Mouse (Mus musculus): ENCODE results near the gene Ehd4. TPM values are rescaled to one million over a fixed set of nuclear protein-coding genes. Genes with fewer than 3 reads are reported as not detected.

Gene Ehd4
- total and polyA plus RNA-seq, 3 experiments, result 15.8 to 35.5 TPM; not detected in 1

DNA sequence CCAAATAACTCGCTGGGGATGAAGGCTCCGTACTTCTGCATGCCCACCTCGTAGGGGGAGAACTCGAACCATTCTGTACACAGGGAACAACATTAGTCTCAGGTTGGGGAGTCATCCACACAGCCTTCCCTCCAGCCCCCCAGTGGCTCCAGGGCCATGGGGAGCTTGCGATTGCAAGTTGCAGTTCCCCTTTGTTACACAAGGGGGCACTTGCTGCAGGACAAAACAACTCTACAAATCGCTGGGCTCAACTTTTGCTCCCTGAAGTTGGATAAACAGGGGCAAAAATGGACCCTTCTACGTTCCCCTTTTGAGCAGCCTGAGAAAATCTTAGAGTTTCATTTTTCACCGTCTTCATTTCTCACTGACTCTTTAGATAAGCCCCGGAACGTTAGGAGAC lies 19.3 kb upstream of the Ehd4 start:
- Histone ChIP-seq H3K9me3 (replicated peaks; ENCODE audit: insufficient read depth, low read length) (no peaks in the 10 kb centered on the region), H3K4me3 (ENCODE audit: control insufficient read depth in 1 of 2, insufficient read depth in 1 of 2, low read depth in 2 of 2, low read length in 2 of 2) (no peak overlapping the region)
- DNase-seq (ENCODE audit: low read depth, low spot score), result peak; percentile 75

DNA sequence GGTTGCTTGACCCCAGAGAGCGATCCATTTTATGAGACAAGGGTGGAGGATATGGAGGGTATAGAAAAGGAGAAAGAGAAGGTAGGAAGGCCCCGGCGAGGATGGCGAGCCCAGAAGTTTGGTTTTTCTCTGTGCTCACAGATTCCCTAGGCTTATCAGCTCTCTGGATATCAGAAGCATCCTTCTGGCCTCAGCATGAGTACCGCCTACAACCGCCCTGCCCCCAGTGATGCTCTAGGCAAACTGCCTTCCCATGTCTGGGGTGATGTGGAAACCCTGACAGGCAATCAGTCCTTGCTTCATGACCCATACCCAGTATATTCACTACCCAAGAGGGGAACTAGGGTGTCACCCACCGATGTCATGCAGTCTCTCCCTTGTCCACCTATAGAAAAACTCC lies 17.0 kb upstream of the Ehd4 start:
- DNase-seq (ENCODE audit: low read depth, low spot score), result peak; percentile 30
- TF ChIP-seq RCOR1 (IDR thresholded peaks at IDR 0.05; ENCODE audit: low read depth, low read length), result 0 out of 2 replicates have a peak, but pooled peaks have one; percentile 18
- 0 out of 4 replicates have a peak, but pooled peaks of 1 of the 2 experiments have one; percentile 21 for TF ChIP-seq EP300 (IDR thresholded peaks at IDR 0.05; ENCODE audit: low read depth in 1 of 2, low read length in 2 of 2)
- 0 out of 2 replicates have a peak, but pooled peaks have one; percentile 26 for TF ChIP-seq GATA1 (IDR thresholded peaks at IDR 0.05; ENCODE audit: low read depth, low read length)
- TF ChIP-seq CTCF (IDR thresholded peaks at IDR 0.05 in 2 of 3, conservative IDR thresholded peaks at IDR 0.05 in 1 of 3; ENCODE audit: control insufficient read depth in 1 of 3, insufficient read depth in 1 of 3, low read depth in 2 of 3, low read length in 3 of 3, poor library complexity in 1 of 3, severe bottlenecking in 1 of 3), result no peak
- H3K36me3 ChIP-seq (ENCODE audit: control insufficient read depth in 1 of 2, insufficient read depth in 2 of 2, low read length in 2 of 2), result no peaks in the 10 kb centered on the region
- H3K4me3 ChIP-seq (ENCODE audit: control insufficient read depth in 1 of 2, insufficient read depth in 1 of 2, low read depth in 2 of 2, low read length in 2 of 2), result no peak overlapping the region
- H3K9me3 ChIP-seq (replicated peaks; ENCODE audit: insufficient read depth, low read length), result no peaks in the 10 kb centered on the region
- H3K27ac ChIP-seq (ENCODE audit: control insufficient read depth, low read depth, low read length), result no peak overlapping the region
- no peak overlapping the region for H3K9ac ChIP-seq (ENCODE audit: control insufficient read depth, low read depth, low read length, poor library complexity, severe bottlenecking)
- peaks cover 0 to 10% of the 10 kb centered on the region in 2 experiments; a peak in 2 of 4 replicates for H3K4me1 ChIP-seq (ENCODE audit: control insufficient read depth in 1 of 2, insufficient read depth in 2 of 2, low read length in 2 of 2)
- no peaks in the 10 kb centered on the region for H3K79me2 ChIP-seq (ENCODE audit: control insufficient read depth, insufficient read depth, low read length, poor library complexity)
- H3K27me3 ChIP-seq (ENCODE audit: control insufficient read depth in 1 of 2, insufficient read depth in 2 of 2, low read length in 2 of 2), result no peaks in the 10 kb centered on the region

More for the DNA sequence above, 19.3 kb upstream of the Ehd4 start:
- Histone ChIP-seq H3K27me3 (ENCODE audit: control insufficient read depth in 1 of 2, insufficient read depth in 2 of 2, low read length in 2 of 2) (no peaks in the 10 kb centered on the region; a peak in 1 of 4 replicates), H3K4me1 (ENCODE audit: control insufficient read depth in 1 of 2, insufficient read depth in 2 of 2, low read length in 2 of 2) (peaks cover 0 to 10% of the 10 kb centered on the region in 2 experiments; a peak in 2 of 4 replicates), H3K36me3 (ENCODE audit: control insufficient read depth in 1 of 2, insufficient read depth in 2 of 2, low read length in 2 of 2) (no peaks in the 10 kb centered on the region), H3K27ac (ENCODE audit: control insufficient read depth, low read depth, low read length) (no peak overlapping the region), H3K79me2 (ENCODE audit: control insufficient read depth, insufficient read depth, low read length, poor library complexity) (no peaks in the 10 kb centered on the region), H3K9ac (ENCODE audit: control insufficient read depth, low read depth, low read length, poor library complexity, severe bottlenecking) (no peak overlapping the region)
- peak; percentile 76 to 90 (median 78) for TF ChIP-seq CTCF (IDR thresholded peaks at IDR 0.05 in 2 of 3, conservative IDR thresholded peaks at IDR 0.05 in 1 of 3; ENCODE audit: control insufficient read depth in 1 of 3, insufficient read depth in 1 of 3, low read depth in 2 of 3, low read length in 3 of 3, poor library complexity in 1 of 3, severe bottlenecking in 1 of 3)
- peak; percentile 64 for TF ChIP-seq SMC3 (IDR thresholded peaks at IDR 0.05; ENCODE audit: low read depth, low read length)
- peak; percentile 45 for TF ChIP-seq RAD21 (IDR thresholded peaks at IDR 0.05; ENCODE audit: low read depth, low read length)
- no peak for TF ChIP-seq UBTF (IDR thresholded peaks at IDR 0.05; ENCODE audit: borderline replicate concordance, insufficient read depth, low read depth, low read length)

- Histone ChIP-seq H3K4me1 (ENCODE audit: control insufficient read depth in 1 of 2, insufficient read depth in 2 of 2, low read length in 2 of 2) (peaks cover 0 to 10% of the 10 kb centered on the region in 2 experiments; a peak in 2 of 4 replicates), H3K79me2 (ENCODE audit: control insufficient read depth, insufficient read depth, low read length, poor library complexity) (no peaks in the 10 kb centered on the region), H3K36me3 (ENCODE audit: control insufficient read depth in 1 of 2, insufficient read depth in 2 of 2, low read length in 2 of 2) (no peaks in the 10 kb centered on the region), H3K27ac (ENCODE audit: control insufficient read depth, low read depth, low read length) (no peak overlapping the region), H3K27me3 (ENCODE audit: control insufficient read depth in 1 of 2, insufficient read depth in 2 of 2, low read length in 2 of 2) (no peaks in the 10 kb centered on the region), H3K9me3 (replicated peaks; ENCODE audit: insufficient read depth, low read length) (no peaks in the 10 kb centered on the region), H3K9ac (ENCODE audit: control insufficient read depth, low read depth, low read length, poor library complexity, severe bottlenecking) (no peak overlapping the region), H3K4me3 (ENCODE audit: control insufficient read depth in 1 of 2, insufficient read depth in 1 of 2, low read depth in 2 of 2, low read length in 2 of 2) (no peak overlapping the region)
- TF ChIP-seq CTCF (IDR thresholded peaks at IDR 0.05 in 2 of 3, conservative IDR thresholded peaks at IDR 0.05 in 1 of 3; ENCODE audit: control insufficient read depth in 1 of 3, insufficient read depth in 1 of 3, low read depth in 2 of 3, low read length in 3 of 3, poor library complexity in 1 of 3, severe bottlenecking in 1 of 3), result peak; percentile 32 to 77 (median 55); a peak in 5 of 6 replicates
- TF ChIP-seq RAD21 (IDR thresholded peaks at IDR 0.05; ENCODE audit: low read depth, low read length), result peak; percentile 68
- peak; percentile 37 for TF ChIP-seq ZC3H11A (IDR thresholded peaks at IDR 0.05; ENCODE audit: low read depth, low read length)
- TF ChIP-seq ELF1 (IDR thresholded peaks at IDR 0.05; ENCODE audit: low read depth, low read length), result no peak
- TF ChIP-seq POLR2AphosphoS2 (IDR thresholded peaks at IDR 0.05; ENCODE audit: low read length), result no peak
- TF ChIP-seq GABPA (IDR thresholded peaks at IDR 0.05; ENCODE audit: low read depth, low read length), result no peak
- no peak for TF ChIP-seq ZMIZ1 (IDR thresholded peaks at IDR 0.05; ENCODE audit: low read depth, low read length)
- no peak for TF ChIP-seq MYB (IDR thresholded peaks at IDR 0.05; ENCODE audit: low read depth, low read length)
- TF ChIP-seq SMC3 (IDR thresholded peaks at IDR 0.05; ENCODE audit: low read depth, low read length), result peak; percentile 55
- 0 out of 2 replicates have a peak, but pooled peaks have one; percentile 17 for TF ChIP-seq SIN3A (IDR thresholded peaks at IDR 0.05; ENCODE audit: low read length)
- DNase-seq (ENCODE audit: low read depth, low spot score), result peak; percentile 64
Observed at GRCm38 (mm10) chr2:120170726-120171125, 16.3 kb upstream of the Ehd4 start.
